Mouse (Mus musculus): ENCODE results near the gene Tmem209. TPM values are rescaled to one million over a fixed set of nuclear protein-coding genes. Genes with fewer than 3 reads are reported as not detected.

Tmem209 gene
- polyA plus RNA-seq, 1 experiment from 2014 or later = 17.6 TPM

- Histone ChIP-seq H3K4me2 (ENCODE audit: low read depth, low read length) (no peak overlapping the region), H3K9me3 (replicated peaks; ENCODE audit: control insufficient read depth, low read length) (no peaks in the 10 kb centered on the region), H3K36me3 (ENCODE audit: control insufficient read depth, insufficient read depth) (no peaks in the 10 kb centered on the region), H3K27me3 (ENCODE audit: control insufficient read depth, insufficient read depth, low read depth, low read length) (no peaks in the 10 kb centered on the region), H3K4me3 (ENCODE audit: low read depth, low read length) (no peak overlapping the region), H3K4me1 (ENCODE audit: control insufficient read depth, low read depth, low read length) (peaks cover 2% of the 10 kb centered on the region; the same call in 1 of the 2 replicates), H3K9ac (ENCODE audit: low read depth, low read length) (no peak overlapping the region), H3K27ac (ENCODE audit: low read length) (no peak overlapping the region)
- ATAC-seq (ENCODE audit: low read depth) = no peak
- 60% methylated on average over 3 of the region's 3 CpGs for WGBS (ENCODE audit: insufficient replicate concordance)
These were observed 77.0 kb downstream of the Tmem209 start for GRCm38 (mm10) chr6:30432461-30433192.

Other genes starting within 250 kb of the Tmem209 start
- 36.1 and 37.7 TPM in 2 replicates for gene Ube2h, start 205.2 kb downstream of the Tmem209 start, polyA plus RNA-seq (2015; fragmentation: Nextera tagmentation; extraction: Ambion mirVana)
- 20.9 and 22.5 TPM in 2 replicates for gene Zc3hc1, start 118.8 kb downstream of the Tmem209 start, polyA plus RNA-seq (2015; fragmentation: Nextera tagmentation; extraction: Ambion mirVana)
- 6.8 and 7.5 TPM in 2 replicates for gene Klhdc10, start 107.9 kb downstream of the Tmem209 start, polyA plus RNA-seq (2015; fragmentation: Nextera tagmentation; extraction: Ambion mirVana)
- 0.06 and 0.07 TPM in 2 replicates for gene Ssmem1, start 66 bp upstream of the Tmem209 start, polyA plus RNA-seq (2015; fragmentation: Nextera tagmentation; extraction: Ambion mirVana)
- 2.1 and 9.1 TPM in 2 replicates for gene Cpa2, start 31.8 kb upstream of the Tmem209 start, polyA plus RNA-seq (2015; fragmentation: Nextera tagmentation; extraction: Ambion mirVana)
- 0.05 and 0.20 TPM in 2 replicates for gene Cpa4, start 58.6 kb upstream of the Tmem209 start, polyA plus RNA-seq (2015; fragmentation: Nextera tagmentation; extraction: Ambion mirVana)
- gene Cpa5, start 101.2 kb upstream of the Tmem209 start, polyA plus RNA-seq (2015; fragmentation: Nextera tagmentation; extraction: Ambion mirVana) = not detected in 2 replicates
- gene Cpa1, start 129.4 kb upstream of the Tmem209 start, polyA plus RNA-seq (2015; fragmentation: Nextera tagmentation; extraction: Ambion mirVana) = 2.1 and 10.4 TPM in 2 replicates
- gene Cep41, start 184.0 kb upstream of the Tmem209 start, polyA plus RNA-seq (2015; fragmentation: Nextera tagmentation; extraction: Ambion mirVana) = 3.2 and 3.9 TPM in 2 replicates
- gene Mest, start 213.8 kb upstream of the Tmem209 start, polyA plus RNA-seq (2015; fragmentation: Nextera tagmentation; extraction: Ambion mirVana) = 172 and 190 TPM in 2 replicates

All from liver, embryonic 16.5 days (tissue).